Mouse (Mus musculus): ENCODE data around the gene Gcnt1. TPM values are rescaled to one million over a fixed set of nuclear protein-coding genes. Genes with fewer than 3 reads are reported as not detected.

Gcnt1 gene
- total and polyA plus RNA-seq, 3 experiments: 0.22 TPM; not detected in 2

DNA sequence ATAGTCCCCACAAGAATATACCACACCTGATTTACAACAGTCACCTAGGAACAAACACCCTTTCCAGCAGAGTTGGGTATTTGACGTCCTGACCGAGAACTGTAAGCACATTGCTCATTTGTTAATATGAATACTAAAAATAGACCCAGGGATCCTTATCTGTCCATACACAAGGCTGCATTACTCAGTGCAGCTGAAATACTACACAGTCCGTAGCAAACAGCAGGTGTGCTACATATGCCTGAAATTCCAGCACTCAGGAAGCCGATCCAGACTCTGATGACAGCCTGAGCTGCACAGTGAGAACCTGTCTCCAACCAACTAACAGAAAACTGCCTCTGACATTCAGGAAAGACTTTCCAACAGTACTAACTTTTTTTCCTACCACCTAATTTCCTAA lies 17.8 kb downstream of the Gcnt1 start:
- no peak overlapping the region for H3K9ac ChIP-seq (ENCODE audit: control insufficient read depth, low read depth, low read length, poor library complexity, severe bottlenecking)
- no peaks in the 10 kb centered on the region for H3K9me3 ChIP-seq (replicated peaks; ENCODE audit: insufficient read depth, low read length)
- DNase-seq (ENCODE audit: low read depth, low spot score): no peak
- H3K27me3 ChIP-seq (ENCODE audit: control insufficient read depth in 1 of 2, insufficient read depth in 2 of 2, low read length in 2 of 2): peaks cover 0 to 1% of the 10 kb centered on the region in 2 experiments; a peak in 1 of 4 replicates
- no peaks in the 10 kb centered on the region for H3K79me2 ChIP-seq (ENCODE audit: control insufficient read depth, insufficient read depth, low read length, poor library complexity)
- H3K27ac ChIP-seq (ENCODE audit: control insufficient read depth, low read depth, low read length): no peak overlapping the region
- peaks cover 0 to 2% of the 10 kb centered on the region in 2 experiments; a peak in 1 of 4 replicates for H3K4me1 ChIP-seq (ENCODE audit: control insufficient read depth in 1 of 2, insufficient read depth in 2 of 2, low read length in 2 of 2)
- H3K4me3 ChIP-seq (ENCODE audit: control insufficient read depth in 1 of 2, insufficient read depth in 1 of 2, low read depth in 2 of 2, low read length in 2 of 2): no peak overlapping the region
- no peaks in the 10 kb centered on the region for H3K36me3 ChIP-seq (ENCODE audit: control insufficient read depth in 1 of 2, insufficient read depth in 2 of 2, low read length in 2 of 2)
- TF ChIP-seq MYC (IDR thresholded peaks at IDR 0.05; ENCODE audit: low read depth, low read length): no peak
- TF ChIP-seq CTCF (IDR thresholded peaks at IDR 0.05 in 2 of 3, conservative IDR thresholded peaks at IDR 0.05 in 1 of 3; ENCODE audit: control insufficient read depth in 1 of 3, insufficient read depth in 1 of 3, low read depth in 2 of 3, low read length in 3 of 3, poor library complexity in 1 of 3, severe bottlenecking in 1 of 3): no peak
- no peak for TF ChIP-seq SMC3 (IDR thresholded peaks at IDR 0.05; ENCODE audit: low read depth, low read length)
- no peak for TF ChIP-seq RCOR1 (IDR thresholded peaks at IDR 0.05; ENCODE audit: low read depth, low read length)
- TF ChIP-seq NRF1 (IDR thresholded peaks at IDR 0.05; ENCODE audit: insufficient read depth, low read depth, low read length, poor library complexity, severe bottlenecking): no peak
- TF ChIP-seq E2F4 (IDR thresholded peaks at IDR 0.05; ENCODE audit: borderline replicate concordance, low read depth, low read length): no peak
- TF ChIP-seq KAT2A (conservative IDR thresholded peaks at IDR 0.05; ENCODE audit: low read depth, low read length): no peak
- TF ChIP-seq TCF12 (IDR thresholded peaks at IDR 0.05; ENCODE audit: low read depth, low read length): no peak
- TF ChIP-seq ZNF384 (IDR thresholded peaks at IDR 0.05; ENCODE audit: low read depth, low read length): no peak

DNA sequence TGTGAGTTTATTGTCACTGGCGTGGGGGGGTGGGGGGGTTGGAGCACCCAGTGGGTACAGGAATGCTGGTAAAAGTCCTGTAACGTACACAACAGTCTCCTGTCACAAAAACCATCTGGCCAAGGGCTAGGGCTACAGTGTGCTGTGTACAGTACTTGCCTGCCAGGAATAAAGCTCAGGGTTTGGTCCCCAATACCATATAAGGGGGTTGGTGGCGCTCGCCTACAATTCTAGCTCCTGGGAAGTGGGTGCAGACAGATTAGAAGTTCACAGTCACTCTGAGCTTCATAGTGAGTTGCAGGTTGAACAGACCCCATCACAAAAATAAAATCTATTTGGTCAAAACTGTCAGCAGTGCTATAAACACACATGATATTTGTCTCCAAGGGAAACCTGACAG lies 18.3 kb downstream of the Gcnt1 start:
- H3K27me3 ChIP-seq (ENCODE audit: control insufficient read depth in 1 of 2, insufficient read depth in 2 of 2, low read length in 2 of 2): peaks cover 0 to 1% of the 10 kb centered on the region in 2 experiments; a peak in 1 of 4 replicates
- H3K4me3 ChIP-seq (ENCODE audit: control insufficient read depth in 1 of 2, insufficient read depth in 1 of 2, low read depth in 2 of 2, low read length in 2 of 2): no peak overlapping the region
- H3K9me3 ChIP-seq (replicated peaks; ENCODE audit: insufficient read depth, low read length): no peaks in the 10 kb centered on the region
- no peaks in the 10 kb centered on the region for H3K79me2 ChIP-seq (ENCODE audit: control insufficient read depth, insufficient read depth, low read length, poor library complexity)
- no peak overlapping the region for H3K9ac ChIP-seq (ENCODE audit: control insufficient read depth, low read depth, low read length, poor library complexity, severe bottlenecking)
- H3K36me3 ChIP-seq (ENCODE audit: control insufficient read depth in 1 of 2, insufficient read depth in 2 of 2, low read length in 2 of 2): no peaks in the 10 kb centered on the region
- no peak for DNase-seq (ENCODE audit: low read depth, low spot score)
- H3K27ac ChIP-seq (ENCODE audit: control insufficient read depth, low read depth, low read length): no peak overlapping the region
- H3K4me1 ChIP-seq (ENCODE audit: control insufficient read depth in 1 of 2, insufficient read depth in 2 of 2, low read length in 2 of 2): no peaks in the 10 kb centered on the region; a peak in 1 of 4 replicates
- TF ChIP-seq POLR2A (IDR thresholded peaks at IDR 0.05; ENCODE audit: control insufficient read depth in 1 of 2, insufficient read depth in 1 of 2, low read depth in 1 of 2, low read length in 2 of 2, poor library complexity in 1 of 2): no peak
- no peak for TF ChIP-seq CHD2 (IDR thresholded peaks at IDR 0.05; ENCODE audit: low read length)
- TF ChIP-seq SIN3A (IDR thresholded peaks at IDR 0.05; ENCODE audit: low read length): no peak
- no peak for TF ChIP-seq EP300 (IDR thresholded peaks at IDR 0.05; ENCODE audit: low read depth in 1 of 2, low read length in 2 of 2)
- TF ChIP-seq MAFK (IDR thresholded peaks at IDR 0.05; ENCODE audit: borderline replicate concordance, low read depth, low read length): no peak

DNA sequence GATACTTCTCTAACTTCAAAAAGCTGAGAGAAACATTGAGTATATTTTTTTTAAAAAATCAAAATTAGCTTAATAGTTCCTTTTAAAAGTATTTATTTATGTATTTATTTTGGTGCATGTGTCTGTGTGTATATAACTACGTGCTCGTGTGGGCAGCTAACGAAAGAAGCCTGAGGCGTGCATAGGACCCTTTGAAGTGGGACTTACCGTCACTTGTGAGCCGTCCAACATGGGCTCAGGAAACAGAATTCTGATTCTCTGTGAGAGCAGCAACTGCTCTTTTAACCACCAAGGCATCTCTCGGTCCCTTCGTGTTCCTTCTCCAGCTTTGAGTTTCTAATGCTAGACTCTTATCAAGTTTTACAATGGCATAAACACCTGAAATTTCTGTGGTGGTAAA lies 18.9 kb downstream of the Gcnt1 start:
- Histone ChIP-seq H3K36me3 (ENCODE audit: control insufficient read depth in 1 of 2, insufficient read depth in 2 of 2, low read length in 2 of 2) (no peaks in the 10 kb centered on the region), H3K79me2 (ENCODE audit: control insufficient read depth, insufficient read depth, low read length, poor library complexity) (no peaks in the 10 kb centered on the region), H3K4me1 (ENCODE audit: control insufficient read depth in 1 of 2, insufficient read depth in 2 of 2, low read length in 2 of 2) (no peaks in the 10 kb centered on the region; a peak in 1 of 4 replicates), H3K27me3 (ENCODE audit: control insufficient read depth in 1 of 2, insufficient read depth in 2 of 2, low read length in 2 of 2) (peaks cover 0 to 1% of the 10 kb centered on the region in 2 experiments; a peak in 1 of 4 replicates), H3K27ac (ENCODE audit: control insufficient read depth, low read depth, low read length) (no peak overlapping the region), H3K4me3 (ENCODE audit: control insufficient read depth in 1 of 2, insufficient read depth in 1 of 2, low read depth in 2 of 2, low read length in 2 of 2) (no peak overlapping the region), H3K9ac (ENCODE audit: control insufficient read depth, low read depth, low read length, poor library complexity, severe bottlenecking) (no peak overlapping the region), H3K9me3 (replicated peaks; ENCODE audit: insufficient read depth, low read length) (no peaks in the 10 kb centered on the region)
- DNase-seq (ENCODE audit: low read depth, low spot score): no peak
- TF ChIP-seq ZKSCAN1 (IDR thresholded peaks at IDR 0.05; ENCODE audit: low read depth, low read length) (no peak), POLR2AphosphoS5 (IDR thresholded peaks at IDR 0.05; ENCODE audit: borderline replicate concordance, low read depth, low read length) (no peak), ZMIZ1 (IDR thresholded peaks at IDR 0.05; ENCODE audit: low read depth, low read length) (no peak), MYC (IDR thresholded peaks at IDR 0.05; ENCODE audit: low read depth, low read length) (no peak), ZC3H11A (IDR thresholded peaks at IDR 0.05; ENCODE audit: low read depth, low read length) (no peak), POLR2A (IDR thresholded peaks at IDR 0.05; ENCODE audit: control insufficient read depth in 1 of 2, insufficient read depth in 1 of 2, low read depth in 1 of 2, low read length in 2 of 2, poor library complexity in 1 of 2) (no peak), NELFE (IDR thresholded peaks at IDR 0.05; ENCODE audit: low read depth, low read length) (no peak), MAZ (IDR thresholded peaks at IDR 0.05; ENCODE audit: low read depth, low read length) (no peak), CHD1 (IDR thresholded peaks at IDR 0.05; ENCODE audit: low read depth, low read length) (no peak), MAX (IDR thresholded peaks at IDR 0.05; ENCODE audit: low read length) (no peak), RCOR1 (IDR thresholded peaks at IDR 0.05; ENCODE audit: low read depth, low read length) (no peak), E2F4 (IDR thresholded peaks at IDR 0.05; ENCODE audit: borderline replicate concordance, low read depth, low read length) (no peak), TAL1 (IDR thresholded peaks at IDR 0.05; ENCODE audit: low read length) (no peak)
